Mouse (Mus musculus): ENCODE data around the gene Lrp2. TPM values are rescaled to one million over a fixed set of nuclear protein-coding genes. Genes with fewer than 3 reads are reported as not detected.
"Not testable (repeated sequence)": the region's sequence is repeated elsewhere in the genome, so short reads cannot be mapped to it uniquely, and the experiment has no call there.

Gene Lrp2
- total RNA-seq, 4 experiments from 2014 or later = 0.45 to 1.0 (median 0.66) TPM

GRCm38 (mm10) chr2:69584117-69584933, 1.5 kb downstream of the Lrp2 start:
- no peak for DNase-seq (ENCODE audit: low spot score in 2 of 2)

GRCm38 (mm10) chr2:69582861-69583260, 3.0 kb downstream of the Lrp2 start:
- DNase-seq (ENCODE audit: low spot score in 2 of 2) = no peak

- DNase-seq (ENCODE audit: low spot score in 2 of 2) = not testable (repeated sequence)
Measured at GRCm38 (mm10) chr2:69582068-69582467, 3.8 kb downstream of the Lrp2 start.

- DNase-seq (ENCODE audit: low spot score in 2 of 2) = no peak
Measured at GRCm38 (mm10) chr2:69580091-69580490, 5.8 kb downstream of the Lrp2 start.

- DNase-seq (ENCODE audit: low spot score in 2 of 2) = no peak
Measured at GRCm38 (mm10) chr2:69578206-69578605, 7.7 kb downstream of the Lrp2 start.

- DNase-seq (ENCODE audit: low spot score in 2 of 2) = no peak
Measured at GRCm38 (mm10) chr2:69576531-69576930, 9.3 kb downstream of the Lrp2 start.

- DNase-seq (ENCODE audit: low spot score in 2 of 2) = no peak
Measured at GRCm38 (mm10) chr2:69574934-69575333, 10.9 kb downstream of the Lrp2 start.

- DNase-seq (ENCODE audit: low spot score in 2 of 2) = no peak
Measured at GRCm38 (mm10) chr2:69574261-69574660, 11.6 kb downstream of the Lrp2 start.

GRCm38 (mm10) chr2:69573733-69574054, 12.2 kb downstream of the Lrp2 start:
- no peak for DNase-seq (ENCODE audit: low spot score in 2 of 2)

- DNase-seq (ENCODE audit: low spot score in 2 of 2) = no peak
Measured at GRCm38 (mm10) chr2:69573038-69573732, 12.7 kb downstream of the Lrp2 start.

GRCm38 (mm10) chr2:69570556-69570955, 15.3 kb downstream of the Lrp2 start:
- no peak for DNase-seq (ENCODE audit: low spot score in 2 of 2)

GRCm38 (mm10) chr2:69566281-69566680, 19.6 kb downstream of the Lrp2 start:
- DNase-seq (ENCODE audit: low spot score in 2 of 2) = no peak

- no peak for DNase-seq (ENCODE audit: low spot score in 2 of 2)
Measured at GRCm38 (mm10) chr2:69563492-69563891, 22.4 kb downstream of the Lrp2 start.

GRCm38 (mm10) chr2:69562761-69563160, 23.1 kb downstream of the Lrp2 start:
- no peak for DNase-seq (ENCODE audit: low spot score in 2 of 2)

- DNase-seq (ENCODE audit: low spot score in 2 of 2) = no peak
Measured at GRCm38 (mm10) chr2:69560221-69560620, 25.6 kb downstream of the Lrp2 start.

GRCm38 (mm10) chr2:69559380-69559779, 26.5 kb downstream of the Lrp2 start:
- DNase-seq (ENCODE audit: low spot score in 2 of 2) = no peak

- DNase-seq (ENCODE audit: low spot score in 2 of 2) = no peak
Measured at GRCm38 (mm10) chr2:69556686-69557085, 29.2 kb downstream of the Lrp2 start.

- no peak for DNase-seq (ENCODE audit: low spot score in 2 of 2)
Measured at GRCm38 (mm10) chr2:69551639-69552038, 34.2 kb downstream of the Lrp2 start.

- DNase-seq (ENCODE audit: low spot score in 2 of 2) = no peak
Measured at GRCm38 (mm10) chr2:69546823-69547222, 39.0 kb downstream of the Lrp2 start.

GRCm38 (mm10) chr2:69536018-69536417, 49.8 kb downstream of the Lrp2 start:
- no peak for DNase-seq (ENCODE audit: low spot score in 2 of 2)

- DNase-seq (ENCODE audit: low spot score in 2 of 2) = no peak
Measured at GRCm38 (mm10) chr2:69531528-69532055, 54.3 kb downstream of the Lrp2 start.

GRCm38 (mm10) chr2:69530691-69531527, 55.0 kb downstream of the Lrp2 start:
- no peak for DNase-seq (ENCODE audit: low spot score in 2 of 2)
